Mouse (Mus musculus): ENCODE results near the gene She. TPM values are rescaled to one million over a fixed set of nuclear protein-coding genes. Genes with fewer than 3 reads are reported as not detected.

She gene
- not detected in 4 replicates for total RNA-seq (2023; ENCODE audit: inconsistent age)

DNA sequence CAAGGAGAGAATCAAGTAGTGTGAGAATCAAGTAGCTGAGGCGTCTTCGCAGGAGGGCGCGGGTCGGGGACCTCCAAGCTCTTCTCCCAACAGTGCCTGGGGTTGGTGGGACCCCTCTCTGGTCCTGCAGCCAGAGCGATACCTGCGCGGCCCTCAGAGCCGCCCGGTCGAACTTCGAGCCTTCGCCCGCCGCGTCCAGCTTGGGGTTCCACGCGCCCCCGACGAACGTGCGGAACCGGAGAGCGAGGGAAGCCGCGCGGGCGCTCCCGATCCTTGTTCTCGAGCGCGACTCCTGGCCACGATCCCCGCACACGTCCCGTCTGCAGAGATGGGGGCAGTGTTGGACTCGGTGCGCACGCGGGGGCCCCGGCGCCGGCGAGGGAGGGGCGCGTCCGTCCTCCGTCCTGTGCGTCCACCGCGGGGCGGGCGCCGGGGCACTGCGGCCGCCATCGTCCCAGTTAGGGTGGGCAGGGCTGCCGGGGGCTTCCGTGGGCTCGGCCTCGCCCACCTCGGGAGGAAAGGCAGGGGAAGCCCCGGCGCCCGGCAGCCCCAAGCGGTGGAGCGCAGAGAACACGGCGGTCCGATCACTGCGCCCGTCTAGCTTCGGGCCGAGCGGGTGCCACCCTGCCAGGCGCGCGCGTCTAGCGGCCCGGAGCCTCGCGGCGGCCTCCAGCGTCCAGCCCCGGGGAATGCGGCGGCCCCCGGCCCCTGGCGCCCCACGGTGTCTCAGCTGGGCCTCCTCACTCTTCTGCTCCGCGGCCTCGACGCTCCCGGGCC lies at the start of gene She:
TSS of gene She (plus strand) at position 556 of the 777 bp plus-strand sequence.

Other genes with a start within 250 kb of the She start
- 171 to 204 TPM (median 180 TPM) in 4 replicates for gene Adar, start 116.3 kb upstream of the She start, total RNA-seq (2023; ENCODE audit: inconsistent age)
- gene Chrnb2, start 66.7 kb upstream of the She start, total RNA-seq (2023; ENCODE audit: inconsistent age) = 1.2 to 1.7 TPM (median 1.4 TPM) in 4 replicates
- gene Ube2q1, start 57.8 kb upstream of the She start, total RNA-seq (2023; ENCODE audit: inconsistent age) = 113 to 123 TPM (median 122 TPM) in 4 replicates
- 13.6 to 18.3 TPM (median 14.7 TPM) in 4 replicates for gene Il6ra, start 81.8 kb downstream of the She start, total RNA-seq (2023; ENCODE audit: inconsistent age)
- gene Atp8b2, start 132.1 kb downstream of the She start, total RNA-seq (2023; ENCODE audit: inconsistent age) = 51.2 to 87.2 TPM (median 63.8 TPM) in 4 replicates
- gene Hax1, start 167.4 kb downstream of the She start, total RNA-seq (2023; ENCODE audit: inconsistent age) = 49.4 to 71.9 TPM (median 64.8 TPM) in 4 replicates
- gene 4933434E20Rik, start 220.3 kb downstream of the She start, total RNA-seq (2023; ENCODE audit: inconsistent age) = 99.0 to 130 TPM (median 121 TPM) in 4 replicates
- gene Ubap2l, start 221.3 kb downstream of the She start, total RNA-seq (2023; ENCODE audit: inconsistent age) = 262 to 354 TPM (median 316 TPM) in 4 replicates
- gene Tpm3, start 241.3 kb downstream of the She start, total RNA-seq (2023; ENCODE audit: inconsistent age) = 552 to 576 TPM (median 565 TPM) in 4 replicates

Measured in B cell, adult (primary cell).